In genomic region chr2:62928065-62928464, GRCm38 (mm10) we compare ENCODE assay signal across 19 mouse cellular contexts.
DNase-seq lines count a peak whose midpoint lies in the region; ATAC-seq and TF ChIP-seq lines count a peak whose summit lies in the region.
"Had no signal": no experiment of that assay in that cellular context is flagged by ENCODE, and none has a peak within 500 bp of the region (broad histone marks: within the 10 kb centered on the region; RNA-seq: fewer than 3 reads in every experiment).

No protein-coding gene starts in this region.

- no peak for TF ChIP-seq POLR2A in myocyte (IDR thresholded peaks at IDR 0.05; ENCODE audit: insufficient read length, low read depth)

- H3K36me3 ChIP-seq in kidney, embryonic 14.5 days (ENCODE audit: control insufficient read depth, insufficient read depth, low read length): no peaks in the 10 kb centered on the region
- H3K36me3 ChIP-seq in kidney, embryonic 16.5 days (ENCODE audit: insufficient read depth, low read length): no peaks in the 10 kb centered on the region
- H3K36me3 ChIP-seq in myocyte (ENCODE audit: control insufficient read depth, insufficient read depth): no peaks in the 10 kb centered on the region
- no peaks in the 10 kb centered on the region for H3K36me3 ChIP-seq in embryonic facial prominence, embryonic 10.5 days (replicated peaks)
- H3K36me3 ChIP-seq: embryonic facial prominence, embryonic 12.5 days; forebrain, embryonic 15.5 days had no signal

- peak; percentile 17 for DNase-seq in embryo, embryonic 10 days (ENCODE audit: low spot score)
- DNase-seq in embryo, embryonic 9.5 days (ENCODE audit: extremely low spot score): no peak
- no peak for DNase-seq in kidney, postnatal 14 days
- DNase-seq in kidney, adult 8-10 months: no peak
- DNase-seq in embryonic facial prominence, embryonic 10.5 days (ENCODE audit: low spot score): no peak
- DNase-seq: adrenal gland, adult 8-10 months; cerebellum, adult 11 months; cerebellum, adult 18-20 months; cerebellum, adult 8-10 months; cerebellum, adult 9-11 months; cerebellum, postnatal 14 days; cerebellum, postnatal 36 days; forebrain, postnatal 0 days had no signal

- ATAC-seq in kidney, embryonic 14.5 days (ENCODE audit: low FRiP score, low TSS enrichment): peak; percentile 97
- ATAC-seq in kidney, embryonic 16.5 days (ENCODE audit: low FRiP score, low TSS enrichment): peak; percentile 85; the same call in 1 of the 2 replicates
- ATAC-seq: forebrain, embryonic 13.5 days; forebrain, embryonic 15.5 days; forebrain, postnatal 0 days had no signal

- H3K4me1 ChIP-seq in kidney, embryonic 14.5 days (ENCODE audit: control insufficient read depth, insufficient read depth, low read length): no peaks in the 10 kb centered on the region
- H3K4me1 ChIP-seq in kidney, embryonic 16.5 days (ENCODE audit: insufficient read depth, low read length): no peaks in the 10 kb centered on the region
- no peaks in the 10 kb centered on the region for H3K4me1 ChIP-seq in embryonic facial prominence, embryonic 10.5 days
- H3K4me1 ChIP-seq: embryonic facial prominence, embryonic 12.5 days; forebrain, embryonic 13.5 days; forebrain, embryonic 15.5 days had no signal

- no peak overlapping the region for H3K27ac ChIP-seq in kidney, embryonic 14.5 days (ENCODE audit: low read depth, low read length)
- no peak overlapping the region for H3K27ac ChIP-seq in kidney, embryonic 16.5 days (ENCODE audit: low read length)
- no peak overlapping the region for H3K27ac ChIP-seq in embryonic facial prominence, embryonic 10.5 days (replicated peaks)
- H3K27ac ChIP-seq: embryonic facial prominence, embryonic 12.5 days; forebrain, embryonic 13.5 days; forebrain, embryonic 15.5 days had no signal

- H3K27me3 ChIP-seq in kidney, embryonic 14.5 days (ENCODE audit: control insufficient read depth, insufficient read depth, low read length): no peaks in the 10 kb centered on the region
- H3K27me3 ChIP-seq in kidney, embryonic 16.5 days (ENCODE audit: insufficient read depth, low read length): no peaks in the 10 kb centered on the region
- H3K27me3 ChIP-seq in myocyte (ENCODE audit: control insufficient read depth, insufficient read depth, insufficient read length): no peaks in the 10 kb centered on the region
- H3K27me3 ChIP-seq in embryonic facial prominence, embryonic 10.5 days (replicated peaks; ENCODE audit: low read depth, poor library complexity, severe bottlenecking): no peaks in the 10 kb centered on the region
- H3K27me3 ChIP-seq: embryonic facial prominence, embryonic 12.5 days; forebrain, embryonic 13.5 days; forebrain, embryonic 15.5 days had no signal

- H3ac ChIP-seq in myocyte (ENCODE audit: control insufficient read depth, insufficient read length): no peak overlapping the region

- no peak overlapping the region for H3K9ac ChIP-seq in kidney, embryonic 14.5 days (ENCODE audit: low read depth, low read length)
- H3K9ac ChIP-seq in kidney, embryonic 16.5 days (replicated peaks; ENCODE audit: low read length): no peak overlapping the region
- H3K9ac ChIP-seq: embryonic facial prominence, embryonic 12.5 days; forebrain, embryonic 13.5 days; forebrain, embryonic 15.5 days; forebrain, postnatal 0 days had no signal

- no peaks in the 10 kb centered on the region for H3K9me3 ChIP-seq in kidney, embryonic 14.5 days (ENCODE audit: control insufficient read depth, low read length)
- no peaks in the 10 kb centered on the region for H3K9me3 ChIP-seq in kidney, embryonic 16.5 days (ENCODE audit: low read length)
- no peaks in the 10 kb centered on the region for H3K9me3 ChIP-seq in embryonic facial prominence, embryonic 10.5 days
- H3K9me3 ChIP-seq: embryonic facial prominence, embryonic 12.5 days; forebrain, embryonic 13.5 days; forebrain, embryonic 15.5 days had no signal

- WGBS in kidney, embryonic 14.5 days: 14% methylated on average over 3 of the region's 3 CpGs
- WGBS in kidney, embryonic 16.5 days: 7% methylated on average over 3 of the region's 3 CpGs
- 76% methylated on average over 3 of the region's 3 CpGs for WGBS in embryonic facial prominence, embryonic 10.5 days

- no peaks in the 10 kb centered on the region for H3K79me2 ChIP-seq in myocyte (ENCODE audit: control insufficient read depth, insufficient read depth)

- no peak overlapping the region for H3K4me3 ChIP-seq in kidney, embryonic 14.5 days (ENCODE audit: low read length)
- H3K4me3 ChIP-seq in kidney, embryonic 16.5 days (ENCODE audit: low read length): no peak overlapping the region
- H3K4me3 ChIP-seq in myocyte: no peak overlapping the region
- no peak overlapping the region for H3K4me3 ChIP-seq in embryonic facial prominence, embryonic 10.5 days
- H3K4me3 ChIP-seq: embryonic facial prominence, embryonic 12.5 days; forebrain, embryonic 13.5 days; forebrain, embryonic 15.5 days had no signal

- H3K4me2 ChIP-seq in kidney, embryonic 14.5 days (replicated peaks; ENCODE audit: low read depth, low read length): no peak overlapping the region
- H3K4me2 ChIP-seq in kidney, embryonic 16.5 days (replicated peaks; ENCODE audit: low read depth, low read length): no peak overlapping the region
- H3K4me2 ChIP-seq in myocyte (ENCODE audit: low read depth): peak overlapping the region; percentile 6
- H3K4me2 ChIP-seq: embryonic facial prominence, embryonic 12.5 days; forebrain, embryonic 13.5 days; forebrain, embryonic 15.5 days had no signal

TF ChIP-seq in myocyte, 11 proteins besides CTCF, POLR2A, EP300 and RAD21:
- TF ChIP-seq CEBPB (IDR thresholded peaks at IDR 0.05; ENCODE audit: insufficient read depth, poor library complexity, severe bottlenecking) (no peak), TCF3 (IDR thresholded peaks at IDR 0.05; ENCODE audit: insufficient read length, low read depth) (no peak), E2F4 (IDR thresholded peaks at IDR 0.05; ENCODE audit: insufficient read depth) (no peak), TCF12 (IDR thresholded peaks at IDR 0.05; ENCODE audit: insufficient read depth, poor library complexity, severe bottlenecking) (no peak), MYOG (IDR thresholded peaks at IDR 0.05; ENCODE audit: control insufficient read depth in 1 of 3, insufficient read depth in 1 of 3, insufficient read length in 2 of 3, low read depth in 2 of 3) (no peak), POLR2AphosphoS2 (IDR thresholded peaks at IDR 0.05; ENCODE audit: insufficient read length, low read depth) (no peak), MAX (IDR thresholded peaks at IDR 0.05; ENCODE audit: low read depth) (no peak), REST (IDR thresholded peaks at IDR 0.05; ENCODE audit: insufficient read depth, insufficient read length) (no peak), MYOD1 (IDR thresholded peaks at IDR 0.05; ENCODE audit: control insufficient read depth in 1 of 3, insufficient read length in 2 of 3, low read depth in 2 of 3) (no peak), SRF (IDR thresholded peaks at IDR 0.05; ENCODE audit: control insufficient read depth, insufficient read length, low read depth) (no peak), USF1 (IDR thresholded peaks at IDR 0.05; ENCODE audit: low read depth) (no peak)
TF ChIP-seq in myocyte: peak in this region for 0.
